Mouse (Mus musculus) ES-Bruce4 (cell line): ENCODE measurements around the gene Ank2. TPM values are rescaled to one million over a fixed set of nuclear protein-coding genes. Genes with fewer than 3 reads are reported as not detected.

Source experiments
- H3K27ac ChIP-seq: 2 replicates; pipeline ENCODE4 v1.5.1; 2012; ENCODE audit warnings: low read length, inconsistent platforms; ENCODE audit not compliant: insufficient read depth
- H3K27me3 ChIP-seq: 2 replicates; pipeline ENCODE4 v1.6.1; 2012; ENCODE audit warnings: mild to moderate bottlenecking, low read length, inconsistent platforms; ENCODE audit not compliant: control insufficient read depth, poor library complexity, insufficient read depth, severe bottlenecking
- H3K36me3 ChIP-seq: 2 replicates; pipeline ENCODE4 v1.6.1; 2012; ENCODE audit warnings: inconsistent platforms, mild to moderate bottlenecking, low read length, moderate library complexity; ENCODE audit not compliant: control insufficient read depth, poor library complexity, insufficient read depth, severe bottlenecking
- H3K4me1 ChIP-seq: one replicate; pipeline ENCODE4 v1.8.1; 2011; ENCODE audit warnings: low read length; ENCODE audit not compliant: control insufficient read depth, insufficient read depth
- H3K4me3 ChIP-seq: 2 replicates; pipeline ENCODE4 v1.5.1; 2011; ENCODE audit warnings: low read depth, mild to moderate bottlenecking, low read length
- H3K9ac ChIP-seq: 2 replicates; pipeline ENCODE4 v1.6.1; 2012; ENCODE audit warnings: low read depth, mild to moderate bottlenecking, inconsistent platforms; ENCODE audit not compliant: poor library complexity, severe bottlenecking
- H3K9me3 ChIP-seq: replicated peaks from 2 replicates; pipeline ENCODE4 v1.6.1; 2012; ENCODE audit warnings: mild to moderate bottlenecking, low read length, inconsistent platforms; ENCODE audit not compliant: control insufficient read depth, poor library complexity, insufficient read depth, severe bottlenecking
- CTCF ChIP-seq: IDR thresholded peaks from one replicate; pipeline ENCODE4 v1.8.1; 2011; ENCODE audit warnings: low read depth, low read length
- EP300 ChIP-seq: IDR thresholded peaks from 2 replicates; pipeline ENCODE4 v1.6.1; 2011; ENCODE audit warnings: low read depth, low read length; ENCODE audit not compliant: insufficient read depth
- POLR2A ChIP-seq: IDR thresholded peaks from one replicate; pipeline ENCODE4 v1.8.1; 2011; ENCODE audit warnings: low read length; ENCODE audit not compliant: insufficient read depth
- polyA plus RNA-seq: library from polyadenylated mRNA; stranded (reverse); fragments of >200 nt; gene quantifications from 2 replicates; pipeline ENCODE4 v1.2.4, GENCODE M21; 2011; ENCODE audit warnings: low read depth; ENCODE audit not compliant: missing spikeins, insufficient read depth, insufficient read length

Ank2 gene
- polyA plus RNA-seq, 1 experiment: 29.9 TPM

DNA sequence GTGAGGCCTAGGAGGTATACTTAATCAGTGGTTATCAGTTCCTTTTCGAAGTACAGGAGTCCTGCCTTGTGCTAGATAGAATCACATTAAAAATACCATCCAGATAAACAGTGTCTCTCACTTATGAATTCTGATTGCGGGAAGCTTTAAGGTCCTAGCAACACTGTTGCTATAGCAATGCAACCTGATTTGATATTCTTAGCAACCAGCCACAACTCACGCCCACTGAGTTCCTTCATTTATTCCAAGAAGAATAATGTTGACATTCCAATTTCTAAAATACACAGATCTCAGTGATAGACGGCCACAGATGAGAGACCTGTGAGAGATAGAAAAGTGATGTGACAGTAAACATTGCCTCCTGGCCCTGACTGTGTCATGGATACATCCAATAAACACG, 233.4 kb downstream of the Ank2 start:
- TF ChIP-seq CTCF (no peak), POLR2A (no peak), EP300 (no peak)
- no peaks in the 10 kb centered on the region for H3K36me3 ChIP-seq
- H3K4me1 ChIP-seq: no peaks in the 10 kb centered on the region
- H3K4me3 ChIP-seq: no peak overlapping the region
- no peaks in the 10 kb centered on the region for H3K9me3 ChIP-seq
- H3K9ac ChIP-seq: no peak overlapping the region
- no peak overlapping the region for H3K27ac ChIP-seq
- H3K27me3 ChIP-seq: no peaks in the 10 kb centered on the region

DNA sequence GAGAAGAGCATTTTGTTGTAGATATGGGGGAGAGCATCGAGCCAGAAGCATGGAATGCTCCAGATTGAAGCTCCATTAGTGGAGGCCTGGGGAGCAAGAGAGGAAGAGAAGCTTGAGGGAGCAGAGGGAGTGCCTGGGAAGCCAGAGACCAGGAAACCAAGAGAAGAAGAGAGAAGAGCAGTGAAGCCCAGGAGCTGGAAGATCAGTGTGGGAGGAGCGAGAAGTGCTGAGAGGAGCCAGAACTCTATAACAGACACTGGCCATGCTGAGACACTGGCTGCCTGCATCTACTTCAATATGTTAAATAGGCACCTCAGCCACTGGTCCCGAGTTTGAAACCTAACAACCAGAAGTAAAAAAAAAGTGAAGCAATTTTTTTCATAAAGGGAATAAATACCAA, 234.0 kb downstream of the Ank2 start:
- no peak overlapping the region for H3K27ac ChIP-seq
- no peaks in the 10 kb centered on the region for H3K4me1 ChIP-seq
- no peaks in the 10 kb centered on the region for H3K9me3 ChIP-seq
- no peak overlapping the region for H3K9ac ChIP-seq
- TF ChIP-seq POLR2A (no peak), EP300 (no peak), CTCF (no peak)
- H3K36me3 ChIP-seq: no peaks in the 10 kb centered on the region
- no peaks in the 10 kb centered on the region for H3K27me3 ChIP-seq
- H3K4me3 ChIP-seq: no peak overlapping the region

DNA sequence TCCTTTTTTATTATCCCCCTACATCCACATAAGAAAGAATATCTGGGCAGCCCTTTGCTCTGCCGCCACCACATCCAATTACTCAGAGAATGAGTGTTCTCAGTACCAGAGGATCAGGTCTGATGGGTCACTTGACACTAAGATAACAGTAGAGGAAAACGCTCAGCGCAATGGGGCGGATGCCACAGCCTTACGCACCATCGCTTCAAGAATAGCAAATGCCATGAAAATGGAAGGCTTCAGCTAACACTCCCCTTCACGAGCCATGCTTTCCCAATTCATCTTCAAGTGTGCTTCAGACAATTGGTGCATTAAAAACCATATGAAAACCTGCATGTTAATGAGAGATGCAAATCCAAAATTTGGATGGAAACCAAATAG, 238.4 kb downstream of the Ank2 start:
- TF ChIP-seq CTCF: no peak
- TF ChIP-seq EP300: no peak
- no peak for TF ChIP-seq POLR2A
- peaks cover 2% of the 10 kb centered on the region for H3K4me1 ChIP-seq
- H3K36me3 ChIP-seq: no peaks in the 10 kb centered on the region
- H3K27ac ChIP-seq: no peak overlapping the region
- H3K9me3 ChIP-seq: no peaks in the 10 kb centered on the region
- H3K27me3 ChIP-seq: no peaks in the 10 kb centered on the region
- no peak overlapping the region for H3K9ac ChIP-seq
- H3K4me3 ChIP-seq: no peak overlapping the region

DNA sequence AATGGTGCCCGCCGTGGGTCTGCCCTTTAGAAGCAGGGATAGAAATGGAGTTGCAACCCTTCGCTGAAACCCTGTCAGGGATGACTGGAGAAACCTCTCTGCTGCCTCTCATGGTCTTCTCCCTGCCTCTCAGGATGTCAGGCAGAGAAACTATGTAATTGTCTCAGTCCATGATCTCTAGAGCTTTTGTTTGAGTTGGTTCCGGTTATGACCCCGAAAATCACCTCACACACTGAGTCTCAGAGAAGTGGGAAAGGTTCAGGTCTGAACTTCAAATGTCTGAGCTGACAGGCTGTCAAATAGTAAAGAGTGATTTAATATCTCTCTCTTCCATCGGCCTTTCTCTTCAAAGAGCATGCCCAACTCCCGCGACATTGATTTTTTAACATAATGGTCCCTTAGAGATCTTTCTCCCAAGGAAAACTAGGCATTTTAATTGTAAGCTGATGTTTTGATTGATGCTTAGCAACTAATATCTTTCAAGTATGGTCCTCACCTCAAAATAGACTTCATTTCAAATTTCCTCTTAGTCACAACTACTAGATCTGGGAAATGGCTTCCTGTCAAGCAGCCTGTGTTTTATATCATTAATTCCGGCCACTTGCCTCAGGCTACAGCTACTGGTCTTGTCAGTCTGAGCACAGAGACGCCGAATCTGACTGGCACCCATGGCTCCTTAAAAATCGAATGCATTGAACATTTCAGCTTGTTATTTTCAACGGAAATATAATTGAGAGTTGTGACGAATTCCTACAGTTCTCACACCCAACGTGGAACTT, 239.0 kb downstream of the Ank2 start:
- peaks cover 2% of the 10 kb centered on the region for H3K4me1 ChIP-seq
- TF ChIP-seq CTCF (no peak), EP300 (no peak), POLR2A (no peak)
- H3K9me3 ChIP-seq: no peaks in the 10 kb centered on the region
- no peak overlapping the region for H3K27ac ChIP-seq
- H3K4me3 ChIP-seq: no peak overlapping the region
- no peaks in the 10 kb centered on the region for H3K27me3 ChIP-seq
- no peak overlapping the region for H3K9ac ChIP-seq
- no peaks in the 10 kb centered on the region for H3K36me3 ChIP-seq

DNA sequence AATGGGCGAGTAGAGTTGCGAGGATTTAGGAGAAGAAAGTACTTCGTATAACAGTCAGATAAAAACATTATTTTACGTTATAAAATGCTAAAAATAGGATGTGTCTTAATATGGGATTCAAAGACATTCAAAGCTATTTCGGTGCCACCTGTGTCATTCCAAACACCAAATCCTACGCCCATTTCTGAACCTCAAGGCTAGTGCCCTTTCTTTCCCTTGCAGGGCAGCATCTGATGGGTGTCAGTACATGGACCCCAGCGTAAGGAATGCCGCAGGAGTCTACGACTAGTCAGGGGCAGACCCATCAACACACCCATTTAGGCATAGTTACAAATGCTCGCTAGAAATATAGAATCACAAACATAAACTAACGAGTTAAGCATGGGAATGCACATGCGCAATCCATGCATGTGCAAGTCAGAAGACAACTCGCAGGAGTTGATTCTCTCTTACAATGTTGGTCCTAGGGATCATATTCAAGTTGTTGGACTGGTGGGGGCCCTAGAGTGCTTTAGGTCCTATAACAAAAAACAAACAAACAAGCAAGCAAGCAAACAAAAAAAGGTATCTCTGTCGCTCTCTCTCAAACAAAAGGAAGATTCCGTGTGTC, 240.6 kb downstream of the Ank2 start:
- H3K9ac ChIP-seq: no peak overlapping the region
- no peaks in the 10 kb centered on the region for H3K27me3 ChIP-seq
- H3K27ac ChIP-seq: no peak overlapping the region

DNA sequence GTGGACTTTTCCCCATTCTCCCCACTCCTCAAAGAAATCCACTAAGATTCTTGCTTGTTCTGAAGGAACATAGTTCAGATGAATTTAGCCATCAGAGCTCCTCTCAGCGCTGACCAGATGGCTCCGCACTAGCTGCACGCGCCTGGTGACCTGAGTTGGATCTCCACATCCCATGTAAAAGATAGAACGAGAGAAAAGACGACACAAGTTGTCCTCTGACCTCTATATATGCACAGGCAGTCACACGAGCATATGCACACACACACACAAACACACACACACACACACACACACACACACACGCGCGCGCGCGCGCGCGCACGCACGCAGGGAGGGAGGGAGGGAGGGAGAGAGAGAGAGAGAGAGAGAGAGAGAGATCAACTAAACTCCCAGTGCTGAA, 241.2 kb downstream of the Ank2 start:
- Histone ChIP-seq H3K9me3 (no peaks in the 10 kb centered on the region), H3K9ac (peak overlapping the region; percentile 30), H3K4me3 (peak overlapping the region; percentile 76), H3K27me3 (no peaks in the 10 kb centered on the region), H3K4me1 (peaks cover 2% of the 10 kb centered on the region), H3K27ac (peak overlapping the region; percentile 33; the same call in 1 of the 2 replicates), H3K36me3 (no peaks in the 10 kb centered on the region)
- TF ChIP-seq POLR2A (no peak), CTCF (no peak)

More for the DNA sequence above, 240.6 kb downstream of the Ank2 start:
- Histone ChIP-seq H3K4me1 (peaks cover 2% of the 10 kb centered on the region), H3K4me3 (no peak overlapping the region), H3K9me3 (no peaks in the 10 kb centered on the region), H3K36me3 (no peaks in the 10 kb centered on the region)
- TF ChIP-seq CTCF: no peak
- no peak for TF ChIP-seq POLR2A
- no peak for TF ChIP-seq EP300
